Mouse (Mus musculus): ENCODE data around the gene Fiz1.

DNA sequence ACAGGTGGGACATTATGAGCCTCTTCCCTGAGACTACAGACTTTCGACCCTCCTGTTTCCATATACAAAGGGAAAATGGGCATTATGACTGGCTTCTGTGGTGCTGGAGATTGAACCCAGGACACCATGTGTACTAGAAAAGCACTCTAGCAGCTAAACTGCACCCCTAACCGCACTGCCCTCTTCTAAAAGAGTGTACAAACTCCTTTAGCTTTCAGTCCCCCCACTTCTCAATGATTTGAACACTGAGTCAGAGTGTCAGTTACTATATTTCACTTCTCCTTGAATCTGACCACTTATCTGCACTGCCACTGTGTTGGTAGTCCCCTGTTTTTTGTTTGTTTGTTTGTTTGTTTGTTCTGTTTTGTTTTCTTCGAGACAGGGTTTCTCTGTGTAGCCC lies 19.3 kb upstream of the Fiz1 start, which contains the start of gene 4632433K11Rik:
- TF ChIP-seq CTCF (IDR thresholded peaks at IDR 0.05; ENCODE audit: insufficient read depth, low read length) (no peak), POLR2A (IDR thresholded peaks at IDR 0.05; ENCODE audit: borderline replicate concordance, extremely low read depth, low read depth, low read length) (no peak)
